Mouse (Mus musculus): Measurements from ENCODE around the gene Ms4a4a.

GRCm38 (mm10) chr19:11395769-11396168 lies 20.4 kb downstream of the Ms4a4a start:
- TF ChIP-seq CTCF (IDR thresholded peaks at IDR 0.05; ENCODE audit: insufficient read depth, low read length) (no peak), POLR2A (IDR thresholded peaks at IDR 0.05; ENCODE audit: borderline replicate concordance, extremely low read depth, low read depth, low read length) (no peak)

Data from lung, adult 2 months (tissue).